Mouse (Mus musculus) intestine, embryonic 15.5 days (tissue): ENCODE results near the gene Yipf2. TPM values are rescaled to one million over a fixed set of nuclear protein-coding genes. Genes with fewer than 3 reads are reported as not detected.
"Not testable (repeated sequence)": the region's sequence is repeated elsewhere in the genome, so short reads cannot be mapped to it uniquely, and the experiment has no call there.

Source experiments
- ATAC-seq: fragments of 200-750 bp; cut with Nextera tagmentation; 2 replicates; pipeline ENCODE4 v1.8.0; 2017; ENCODE audit warnings: moderate TSS enrichment, moderate library complexity
- H3K27ac ChIP-seq: fragments of 300-500 bp; sonication (generic); 2 replicates; pipeline ENCODE4 v1.5.1; 2015; ENCODE audit warnings: mild to moderate bottlenecking, inconsistent platforms
- H3K27me3 ChIP-seq: fragments of 300-500 bp; sonication (generic); replicated peaks from 2 replicates; pipeline ENCODE4 v1.6.1; 2015; ENCODE audit warnings: inconsistent platforms
- H3K36me3 ChIP-seq: fragments of 300-500 bp; sonication (generic); 2 replicates; pipeline ENCODE4 v1.6.1; 2015; ENCODE audit warnings: inconsistent platforms
- H3K4me1 ChIP-seq: fragments of 300-500 bp; sonication (generic); replicated peaks from 2 replicates; pipeline ENCODE4 v1.6.1; 2015; ENCODE audit warnings: inconsistent platforms
- H3K4me2 ChIP-seq: fragments of 300-500 bp; sonication (generic); replicated peaks from 2 replicates; pipeline ENCODE4 v1.6.1; 2015; ENCODE audit warnings: mild to moderate bottlenecking, inconsistent platforms
- H3K4me3 ChIP-seq: fragments of 300-500 bp; sonication (generic); replicated peaks from 2 replicates; pipeline ENCODE4 v1.5.1; 2015; ENCODE audit warnings: inconsistent platforms
- H3K9ac ChIP-seq: fragments of 300-500 bp; sonication (generic); 2 replicates; pipeline ENCODE4 v1.6.1; 2015; ENCODE audit warnings: inconsistent platforms
- H3K9me3 ChIP-seq: fragments of 300-500 bp; sonication (generic); 2 replicates; pipeline ENCODE4 v1.6.1; 2016; ENCODE audit warnings: inconsistent platforms
- WGBS: fragments of 180-500 bp; shearing (Covaris S2); methylation state at CpG from one replicate; pipeline ENCODE4 v1.1.7; 2015; 5-methylcytosine and 5-hydroxymethylcytosine counted together
- microRNA counts: library from miRNA; unstranded; fragments of <30 nt; microRNA quantifications from one replicate; lab custom pipeline; 2016
- polyA plus RNA-seq: library from polyadenylated mRNA; unstranded; fragments of >200 nt; fragmentation: Nextera tagmentation; extraction: Ambion mirVana; gene quantifications from 2 replicates; pipeline ENCODE4 v1.2.1, GENCODE M21; 2015

Yipf2 gene
- polyA plus RNA-seq, 1 experiment from 2014 or later = 25.2 TPM

DNA sequence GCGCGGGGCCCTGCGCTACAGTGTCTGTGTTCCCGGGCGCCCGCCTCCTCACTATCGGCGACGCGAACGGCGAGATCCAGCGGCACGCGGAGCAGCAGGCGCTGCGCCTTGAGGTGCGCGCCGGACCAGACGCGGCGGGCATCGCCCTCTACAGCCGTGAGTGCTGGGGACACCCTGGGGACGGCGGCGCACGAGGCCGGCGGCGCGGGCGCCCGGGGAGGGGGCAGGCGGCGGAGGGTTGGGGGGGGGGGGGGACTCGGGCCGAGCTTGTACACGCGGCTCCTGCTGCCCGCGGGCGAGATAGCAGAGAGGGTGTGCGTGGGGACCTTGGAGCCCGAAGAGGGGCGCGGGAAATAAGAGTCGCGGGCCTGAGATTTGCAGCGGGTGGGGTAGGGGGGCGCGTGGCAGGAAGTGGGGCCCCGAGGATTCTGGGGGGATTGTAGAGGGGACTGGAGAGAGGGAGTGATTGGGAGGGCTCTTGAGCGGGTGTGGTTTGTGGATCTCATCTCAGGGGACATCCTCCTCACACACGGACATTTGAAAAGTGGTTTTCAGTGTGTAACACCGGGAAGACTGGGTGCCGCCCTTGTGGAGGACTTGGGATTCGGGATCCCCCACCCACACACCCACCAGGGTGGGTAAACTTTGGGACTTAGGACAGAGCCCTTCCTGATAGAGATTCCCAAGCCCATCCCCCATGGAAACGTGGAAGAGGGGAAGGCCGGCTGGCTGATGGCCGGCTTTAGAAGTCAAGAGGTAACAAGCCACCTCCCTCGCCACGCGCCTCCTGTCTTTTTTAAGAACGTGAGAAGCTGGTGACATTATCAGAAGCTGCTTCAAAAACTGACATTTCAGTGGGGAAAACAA is 45.3 kb downstream of the Yipf2 start:
- Histone ChIP-seq H3K27me3 (no peaks in the 10 kb centered on the region), H3K9me3 (no peaks in the 10 kb centered on the region), H3K4me3 (peak overlapping the region; percentile 84), H3K36me3 (no peaks in the 10 kb centered on the region; the same call in 1 of the 2 replicates), H3K27ac (peak overlapping the region; percentile 97), H3K4me2 (peak overlapping the region; percentile 77), H3K9ac (peak overlapping the region; percentile 94), H3K4me1 (peaks cover 17% of the 10 kb centered on the region)
- peak; percentile 46 for ATAC-seq
- WGBS = under 1% methylated on average over 53 of the region's 66 CpGs

DNA sequence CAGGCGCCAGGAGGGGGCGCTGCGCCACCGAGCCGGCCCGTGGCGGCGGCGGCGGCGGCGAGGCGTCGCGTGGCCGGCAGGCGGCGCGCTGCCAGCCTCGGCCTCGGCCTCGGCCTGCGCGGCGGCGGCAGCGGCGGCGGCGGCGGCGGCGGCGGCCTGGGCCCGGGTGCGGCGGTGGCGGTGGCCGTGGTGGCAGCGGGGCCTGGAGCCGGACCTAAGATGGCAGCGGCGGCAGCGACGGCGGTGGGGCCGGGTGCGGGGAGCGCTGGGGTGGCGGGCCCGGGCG is 45.9 kb downstream of the Yipf2 start, which contains the start of gene Carm1:
Gene Carm1, plus strand, starts transcription at position 106 of the 286 bp plus-strand sequence.
- Histone ChIP-seq H3K9ac (peak within 1 kb of the TSS; percentile 94), H3K9me3 (no peaks in the 10 kb centered on the region), H3K4me2 (peak within 1 kb of the TSS; percentile 77), H3K4me3 (peak within 1 kb of the TSS; percentile 84), H3K27me3 (no peaks in the 10 kb centered on the region), H3K4me1 (peaks cover 17% of the 10 kb centered on the region), H3K27ac (peak within 1 kb of the TSS; percentile 97), H3K36me3 (no peaks in the 10 kb centered on the region)
- no peak for ATAC-seq
- WGBS = under 1% methylated on average over 31 of the region's 52 CpGs

DNA sequence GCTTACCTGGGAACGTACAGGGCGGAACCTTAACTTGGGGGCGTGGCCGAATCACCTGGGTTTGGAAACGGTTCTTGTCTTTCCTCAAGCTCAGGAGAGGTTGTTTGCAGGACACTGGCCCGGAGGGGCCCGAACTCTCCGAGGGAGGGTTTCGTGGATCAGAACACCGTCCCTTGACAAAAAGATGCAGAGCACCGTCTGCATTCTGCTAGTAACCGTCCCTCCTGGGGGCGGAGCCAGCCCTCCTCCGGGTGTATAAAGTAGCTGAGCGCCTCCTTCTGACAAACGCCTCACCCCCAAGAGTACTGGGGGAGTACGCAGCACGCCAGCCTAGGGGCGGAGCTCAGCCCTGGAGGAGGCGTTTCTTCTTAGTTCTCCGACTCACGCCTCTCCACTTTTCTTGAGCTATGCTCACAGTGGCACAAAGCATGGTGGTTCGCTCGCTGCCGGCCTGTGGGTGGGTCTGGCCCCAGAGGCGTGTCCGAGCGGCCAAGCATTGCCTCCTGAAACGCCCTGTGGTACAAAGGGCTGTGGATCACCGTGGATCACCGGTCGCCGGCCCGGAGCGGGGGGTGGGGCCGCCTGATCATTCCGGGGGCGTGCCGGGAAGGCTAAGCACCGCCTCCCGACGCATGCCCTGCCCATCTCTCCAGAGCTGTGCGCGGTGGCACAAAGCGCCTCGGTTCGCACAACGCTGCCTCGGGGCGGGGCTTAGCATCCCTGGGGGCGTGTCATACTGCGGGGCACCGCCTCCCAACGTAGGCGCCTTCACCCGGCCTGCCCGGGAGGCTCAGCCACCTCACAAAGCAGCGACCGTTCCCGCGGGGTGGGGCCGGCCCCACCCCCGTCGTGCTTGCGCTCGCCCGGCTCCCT is 46.5 kb downstream of the Yipf2 start:
- no peaks in the 10 kb centered on the region for H3K36me3 ChIP-seq
- ATAC-seq = peak; percentile 94
- peak overlapping the region; percentile 54 for H3K9ac ChIP-seq
- H3K4me3 ChIP-seq = peak overlapping the region; percentile 84
- peak overlapping the region; percentile 77 for H3K4me2 ChIP-seq
- H3K9me3 ChIP-seq = no peaks in the 10 kb centered on the region
- peaks cover 17% of the 10 kb centered on the region for H3K4me1 ChIP-seq
- peak overlapping the region; percentile 96 for H3K27ac ChIP-seq
- under 1% methylated on average over 59 of the region's 67 CpGs for WGBS
- H3K27me3 ChIP-seq = no peaks in the 10 kb centered on the region

DNA sequence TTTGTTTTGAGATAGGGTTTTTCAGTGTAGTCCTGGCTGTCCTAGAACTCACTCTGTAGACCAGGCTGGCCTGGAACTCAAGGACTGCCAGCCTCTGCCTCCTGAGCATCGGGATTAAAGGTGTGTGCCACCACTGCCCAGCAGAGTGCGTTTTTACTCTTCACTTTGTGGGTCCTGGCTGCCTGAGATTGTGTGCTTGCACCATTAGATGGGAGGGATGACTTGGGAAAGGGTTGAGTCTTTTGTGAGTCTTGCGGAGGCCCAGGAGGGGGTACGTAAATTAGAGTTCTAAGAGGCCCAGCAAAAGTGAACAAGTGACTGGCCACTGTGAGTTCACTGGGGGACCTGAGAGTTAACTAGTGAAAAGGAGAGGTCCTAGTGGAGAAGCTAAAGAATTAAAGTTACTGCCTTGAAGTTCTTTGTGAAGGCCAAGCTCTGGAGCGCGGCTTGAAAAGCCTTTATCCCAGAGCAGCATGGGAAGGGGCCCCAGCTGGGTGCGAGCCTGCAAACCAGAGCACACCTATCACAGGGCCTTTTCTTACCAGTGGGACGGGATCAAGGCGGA is 47.2 kb downstream of the Yipf2 start:
- ATAC-seq = peak; percentile 85
- peak overlapping the region; percentile 77 for H3K4me2 ChIP-seq
- peaks cover 17% of the 10 kb centered on the region for H3K4me1 ChIP-seq
- no peaks in the 10 kb centered on the region for H3K27me3 ChIP-seq
- no peaks in the 10 kb centered on the region for H3K36me3 ChIP-seq
- H3K27ac ChIP-seq = peak overlapping the region; percentile 96
- H3K9ac ChIP-seq = peak overlapping the region; percentile 54
- 8% methylated on average over 9 of the region's 9 CpGs for WGBS
- no peaks in the 10 kb centered on the region for H3K9me3 ChIP-seq
- H3K4me3 ChIP-seq = peak overlapping the region; percentile 84

DNA sequence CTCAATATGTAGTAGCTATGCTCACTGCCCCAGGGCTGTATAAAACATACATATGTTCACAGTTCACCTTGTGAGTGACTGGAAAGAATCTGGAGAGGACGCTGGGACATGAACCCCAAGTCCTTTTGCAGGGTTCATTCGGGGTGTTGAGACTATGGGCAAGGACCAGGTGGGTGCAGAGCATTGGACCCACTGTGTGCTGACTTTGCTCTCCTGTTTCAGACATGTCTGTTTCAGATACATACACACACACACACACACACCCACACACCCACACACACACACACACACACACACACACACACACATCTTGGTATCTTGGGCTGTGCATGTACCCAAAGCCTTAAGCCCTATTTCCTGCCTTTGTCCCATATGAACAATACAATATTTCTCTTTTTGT is 50.6 kb downstream of the Yipf2 start:
- WGBS = 93% methylated on average over 2 of the region's 2 CpGs
- not testable (repeated sequence) for H3K9ac ChIP-seq, H3K4me1 ChIP-seq, H3K4me3 ChIP-seq, H3K36me3 ChIP-seq, H3K4me2 ChIP-seq, H3K27me3 ChIP-seq, H3K9me3 ChIP-seq, H3K27ac ChIP-seq, ATAC-seq

DNA sequence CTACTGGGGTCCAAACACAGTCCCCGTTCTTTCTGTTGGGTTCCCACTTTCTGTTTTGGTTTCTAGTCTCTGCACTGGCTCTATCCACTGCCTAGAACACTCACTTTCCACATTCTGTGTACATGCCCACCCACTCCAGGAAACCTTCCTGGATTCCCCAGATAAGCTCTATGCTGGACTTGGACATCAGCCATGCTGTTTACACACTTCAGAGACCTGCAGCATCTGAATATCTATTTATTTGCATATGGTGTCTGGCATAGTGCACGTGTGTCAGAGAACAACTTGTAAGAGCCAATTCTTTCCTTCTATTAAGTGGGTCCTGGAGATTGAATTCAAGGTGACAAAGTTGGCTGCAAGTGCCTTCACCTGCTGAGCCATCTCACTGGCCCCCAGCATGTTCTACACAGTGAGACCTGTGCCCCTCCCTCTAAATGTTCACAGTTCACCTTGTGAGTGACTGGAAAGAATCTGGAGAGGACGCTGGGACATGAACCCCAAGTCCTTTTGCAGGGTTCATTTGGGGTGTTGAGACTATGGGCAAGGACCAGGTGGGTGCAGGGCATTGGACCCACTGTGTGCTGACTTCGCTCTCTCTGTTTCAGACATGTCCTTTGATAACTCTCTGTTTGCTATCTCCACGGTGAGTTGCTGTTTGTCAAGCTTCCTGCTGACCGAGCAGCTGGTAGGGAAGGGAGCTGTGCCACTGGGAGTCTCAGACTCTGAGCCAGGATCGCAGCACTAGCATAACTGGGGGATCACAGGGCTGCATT is 52.5 kb downstream of the Yipf2 start:
- no peak overlapping the region for H3K4me3 ChIP-seq
- ATAC-seq = no peak
- no peaks in the 10 kb centered on the region for H3K36me3 ChIP-seq
- H3K27ac ChIP-seq = no peak overlapping the region
- 72% methylated on average over 7 of the region's 7 CpGs for WGBS
- no peaks in the 10 kb centered on the region for H3K27me3 ChIP-seq
- H3K9ac ChIP-seq = no peak overlapping the region
- H3K4me2 ChIP-seq = no peak overlapping the region
- peaks cover 6% of the 10 kb centered on the region for H3K4me1 ChIP-seq
- H3K9me3 ChIP-seq = no peaks in the 10 kb centered on the region

MicroRNA genes within 50 kb of the gene (microRNA counts, 519-probe panel; counts per million panel counts)
- microRNA mmu-miR-1946b (lab: Ali Mortazavi, UCI) = 97.1 counts per million, percentile 29 among the panel's probes with 10 or more counts

Other genes starting within 250 kb of the Yipf2 start
- 143 and 150 TPM in 2 replicates for gene Ilf3, start 225.0 kb downstream of the Yipf2 start, polyA plus RNA-seq
- 57.0 and 60.5 TPM in 2 replicates for gene Qtrt1, start 181.0 kb downstream of the Yipf2 start, polyA plus RNA-seq
- gene Dnm2, start 167.9 kb downstream of the Yipf2 start, polyA plus RNA-seq = 70.6 and 75.7 TPM in 2 replicates
- gene Tmed1, start 82.6 kb downstream of the Yipf2 start, polyA plus RNA-seq = 77.7 and 84.5 TPM in 2 replicates
- gene AB124611, start 66.7 kb downstream of the Yipf2 start, polyA plus RNA-seq = 2.5 and 3.0 TPM in 2 replicates
- gene Carm1, start 45.9 kb downstream of the Yipf2 start, polyA plus RNA-seq = 41.4 and 42.2 TPM in 2 replicates
- gene Timm29, start 106 bp downstream of the Yipf2 start, polyA plus RNA-seq = 27.3 and 29.3 TPM in 2 replicates
- gene Smarca4, start 23.3 kb upstream of the Yipf2 start, polyA plus RNA-seq = 67.0 and 68.6 TPM in 2 replicates
- 76.7 and 81.2 TPM in 2 replicates for gene Ldlr, start 130.7 kb upstream of the Yipf2 start, polyA plus RNA-seq
- gene Spc24, start 167.5 kb upstream of the Yipf2 start, polyA plus RNA-seq = 94.2 and 107 TPM in 2 replicates
- gene Kank2, start 205.9 kb upstream of the Yipf2 start, polyA plus RNA-seq = 16.3 and 16.7 TPM in 2 replicates
- 8.2 and 12.0 TPM in 2 replicates for gene Angptl8, start 242.7 kb upstream of the Yipf2 start, polyA plus RNA-seq